Mouse (Mus musculus): ENCODE measurements around the gene Dnah7a. TPM values are rescaled to one million over a fixed set of nuclear protein-coding genes. Genes with fewer than 3 reads are reported as not detected.
"Not testable (repeated sequence)": the region's sequence is repeated elsewhere in the genome, so short reads cannot be mapped to it uniquely, and the experiment has no call there.

Dnah7a gene
- polyA plus RNA-seq, 1 experiment from 2014 or later, result not detected

DNA sequence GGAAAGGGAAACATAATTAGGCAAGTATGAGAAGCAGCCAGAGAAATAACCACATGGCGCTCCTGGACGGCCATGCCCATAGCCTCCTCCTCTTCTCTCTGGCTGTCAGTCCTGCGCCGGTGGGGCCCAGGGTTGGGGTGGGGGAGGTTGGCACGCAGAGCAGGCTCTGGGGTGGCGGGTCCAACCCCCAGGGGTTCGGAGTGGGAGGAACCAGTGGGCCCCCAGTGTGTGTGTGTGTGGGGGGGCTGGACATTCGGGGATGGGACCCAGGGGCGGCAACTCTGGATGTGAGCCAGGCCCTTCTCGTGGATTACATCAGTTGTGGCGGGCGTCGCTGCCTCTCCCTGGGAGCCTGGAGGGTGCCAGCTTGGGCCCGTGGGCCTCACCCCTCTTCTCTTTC is 317.8 kb downstream of the Dnah7a start:
- TF ChIP-seq EP300 (IDR thresholded peaks at IDR 0.05; ENCODE audit: low read depth), result no peak
- TF ChIP-seq CTCF (IDR thresholded peaks at IDR 0.05; ENCODE audit: low read depth), result no peak
- H3K4me2 ChIP-seq (ENCODE audit: low read depth, low read length), result no peak overlapping the region
- H3K27ac ChIP-seq (ENCODE audit: low read depth), result no peak overlapping the region
- H3K36me3 ChIP-seq (replicated peaks; ENCODE audit: insufficient read depth, low read length), result no peaks in the 10 kb centered on the region
- no peak overlapping the region for H3K9ac ChIP-seq (replicated peaks)
- peaks cover 2% of the 10 kb centered on the region; the same call in 1 of the 2 replicates for H3K9me3 ChIP-seq (ENCODE audit: low read length)
- no peak for ATAC-seq
- WGBS (ENCODE audit: insufficient replicate concordance), result 94% methylated on average over 7 of the region's 14 CpGs
- no peak for DNase-seq
- H3K27me3 ChIP-seq (ENCODE audit: insufficient read depth, low read length), result no peaks in the 10 kb centered on the region
- no peaks in the 10 kb centered on the region for H3K4me1 ChIP-seq (ENCODE audit: insufficient read depth)
- H3K4me3 ChIP-seq (ENCODE audit: low read depth, low read length), result no peak overlapping the region

DNA sequence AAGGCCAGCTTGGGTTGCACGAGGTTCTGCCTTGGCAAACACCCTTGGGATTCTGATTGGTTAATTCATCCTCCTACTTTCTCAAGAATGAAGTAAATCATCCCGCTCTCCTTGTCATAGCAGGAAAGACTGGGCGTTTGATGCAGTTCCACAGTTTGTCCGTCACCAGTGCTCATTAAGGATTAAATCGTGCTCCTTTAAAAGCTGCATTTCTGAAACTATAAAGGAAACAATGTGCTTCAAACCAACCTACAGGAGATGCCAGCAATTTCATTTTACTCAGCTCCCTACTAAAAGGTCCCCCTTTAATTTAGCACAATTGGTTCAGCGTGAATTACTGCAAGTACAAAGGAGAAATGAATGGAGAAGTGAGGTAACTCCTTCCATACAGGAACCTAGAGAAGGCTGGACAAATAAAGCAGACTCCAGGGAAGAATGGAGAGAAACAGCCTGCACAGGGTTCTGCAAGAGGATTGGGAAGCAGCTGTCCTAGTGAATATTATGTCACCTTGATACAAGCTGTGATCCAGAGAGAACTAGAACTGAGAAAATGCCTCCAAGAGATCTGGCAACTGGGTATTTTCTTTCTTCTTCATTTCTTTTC is 322.4 kb downstream of the Dnah7a start:
- H3K9me3 ChIP-seq (ENCODE audit: low read length), result no peaks in the 10 kb centered on the region
- no peaks in the 10 kb centered on the region for H3K27me3 ChIP-seq (ENCODE audit: insufficient read depth, low read length)
- H3K9ac ChIP-seq (replicated peaks), result no peak overlapping the region
- no peaks in the 10 kb centered on the region for H3K36me3 ChIP-seq (replicated peaks; ENCODE audit: insufficient read depth, low read length)
- ATAC-seq (no peak), DNase-seq (no peak)
- TF ChIP-seq CTCF (IDR thresholded peaks at IDR 0.05; ENCODE audit: low read depth) (no peak), EP300 (IDR thresholded peaks at IDR 0.05; ENCODE audit: low read depth) (no peak)
- no peak overlapping the region for H3K27ac ChIP-seq (ENCODE audit: low read depth)
- no peaks in the 10 kb centered on the region for H3K4me1 ChIP-seq (ENCODE audit: insufficient read depth)
- WGBS (ENCODE audit: insufficient replicate concordance), result 72% methylated on average over 6 of the region's 6 CpGs
- no peak overlapping the region for H3K4me2 ChIP-seq (ENCODE audit: low read depth, low read length)
- no peak overlapping the region for H3K4me3 ChIP-seq (ENCODE audit: low read depth, low read length)

DNA sequence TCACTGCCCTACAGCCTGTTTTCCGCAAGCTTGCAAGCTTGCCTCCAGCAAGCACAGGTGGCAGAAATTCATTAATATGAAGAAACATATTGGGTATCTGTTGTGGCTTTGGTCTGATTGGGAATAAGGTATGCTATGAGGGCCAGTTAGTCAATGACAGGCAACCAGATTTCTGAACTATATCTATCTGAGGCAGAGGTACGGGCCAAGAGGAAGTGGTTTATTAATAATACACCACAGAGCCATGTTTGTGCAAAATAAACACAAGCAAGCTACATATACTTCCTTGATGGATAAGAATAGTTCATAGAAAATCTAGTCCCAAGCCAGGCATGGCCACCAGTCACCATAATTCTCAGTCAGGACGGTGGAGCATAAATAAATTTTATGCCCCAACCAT is 328.9 kb downstream of the Dnah7a start:
- H3K36me3 ChIP-seq (replicated peaks; ENCODE audit: insufficient read depth, low read length), result no peaks in the 10 kb centered on the region

DNA sequence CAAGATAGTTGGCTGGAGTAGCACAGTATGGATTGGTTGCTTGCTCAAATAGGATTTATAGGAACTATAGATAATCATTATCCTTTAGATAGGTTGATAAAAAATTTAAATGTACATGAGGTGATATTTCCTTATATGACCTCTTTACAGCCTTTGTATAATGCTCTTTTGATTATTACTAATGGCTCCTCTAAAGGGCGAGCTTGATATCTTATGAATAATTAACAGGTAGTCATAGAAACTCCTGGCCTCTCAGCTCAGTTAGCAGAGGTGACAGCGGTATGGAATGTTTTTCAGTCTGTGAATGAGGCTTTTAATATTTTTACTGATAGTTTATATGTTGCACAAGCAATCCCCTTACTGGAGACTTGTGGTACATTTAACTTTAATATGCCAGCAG is 330.6 kb downstream of the Dnah7a start:
- H3K4me3 ChIP-seq (ENCODE audit: low read depth, low read length); H3K4me1 ChIP-seq (ENCODE audit: insufficient read depth); H3K36me3 ChIP-seq (replicated peaks; ENCODE audit: insufficient read depth, low read length); ATAC-seq; DNase-seq; H3K27me3 ChIP-seq (ENCODE audit: insufficient read depth, low read length); H3K4me2 ChIP-seq (ENCODE audit: low read depth, low read length); H3K27ac ChIP-seq (ENCODE audit: low read depth); H3K9me3 ChIP-seq (ENCODE audit: low read length); H3K9ac ChIP-seq (replicated peaks): not testable (repeated sequence)
- WGBS (ENCODE audit: insufficient replicate concordance), result 83% methylated on average over 2 of the region's 2 CpGs

More for the DNA sequence above, 328.9 kb downstream of the Dnah7a start:
- Histone ChIP-seq H3K9me3 (ENCODE audit: low read length) (no peaks in the 10 kb centered on the region), H3K4me2 (ENCODE audit: low read depth, low read length) (no peak overlapping the region), H3K4me3 (ENCODE audit: low read depth, low read length) (no peak overlapping the region), H3K9ac (replicated peaks) (no peak overlapping the region), H3K27ac (ENCODE audit: low read depth) (no peak overlapping the region), H3K4me1 (ENCODE audit: insufficient read depth) (no peaks in the 10 kb centered on the region), H3K27me3 (ENCODE audit: insufficient read depth, low read length) (no peaks in the 10 kb centered on the region)
- ATAC-seq, result no peak
- no peak for DNase-seq
- 59% methylated on average over 3 of the region's 3 CpGs for WGBS (ENCODE audit: insufficient replicate concordance)
- no peak for TF ChIP-seq EP300 (IDR thresholded peaks at IDR 0.05; ENCODE audit: low read depth)
- no peak for TF ChIP-seq CTCF (IDR thresholded peaks at IDR 0.05; ENCODE audit: low read depth)

DNA sequence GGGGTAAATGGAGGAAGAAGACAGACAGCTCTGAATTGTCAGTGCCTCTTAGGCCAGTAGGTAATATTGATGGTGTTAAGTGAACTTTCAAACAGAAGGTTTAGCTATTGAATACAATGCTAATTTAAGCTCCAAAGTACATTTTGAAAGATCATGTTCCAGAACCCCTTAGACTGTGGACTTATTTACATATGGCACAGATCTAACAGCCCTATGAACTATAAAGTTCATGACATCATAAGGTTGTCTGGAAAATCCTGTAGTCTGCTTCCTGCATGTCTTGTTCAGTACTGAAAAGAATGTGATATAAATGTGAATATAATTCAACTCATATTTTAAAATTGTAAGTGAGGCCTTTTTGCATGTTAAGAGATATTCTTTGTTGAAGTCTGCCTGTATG is 347.6 kb downstream of the Dnah7a start:
- ATAC-seq, result peak; percentile 25; the same call in 1 of the 2 replicates
- no peak for TF ChIP-seq EP300 (IDR thresholded peaks at IDR 0.05; ENCODE audit: low read depth)
- no peak for TF ChIP-seq CTCF (IDR thresholded peaks at IDR 0.05; ENCODE audit: low read depth)
- DNase-seq, result no peak

DNA sequence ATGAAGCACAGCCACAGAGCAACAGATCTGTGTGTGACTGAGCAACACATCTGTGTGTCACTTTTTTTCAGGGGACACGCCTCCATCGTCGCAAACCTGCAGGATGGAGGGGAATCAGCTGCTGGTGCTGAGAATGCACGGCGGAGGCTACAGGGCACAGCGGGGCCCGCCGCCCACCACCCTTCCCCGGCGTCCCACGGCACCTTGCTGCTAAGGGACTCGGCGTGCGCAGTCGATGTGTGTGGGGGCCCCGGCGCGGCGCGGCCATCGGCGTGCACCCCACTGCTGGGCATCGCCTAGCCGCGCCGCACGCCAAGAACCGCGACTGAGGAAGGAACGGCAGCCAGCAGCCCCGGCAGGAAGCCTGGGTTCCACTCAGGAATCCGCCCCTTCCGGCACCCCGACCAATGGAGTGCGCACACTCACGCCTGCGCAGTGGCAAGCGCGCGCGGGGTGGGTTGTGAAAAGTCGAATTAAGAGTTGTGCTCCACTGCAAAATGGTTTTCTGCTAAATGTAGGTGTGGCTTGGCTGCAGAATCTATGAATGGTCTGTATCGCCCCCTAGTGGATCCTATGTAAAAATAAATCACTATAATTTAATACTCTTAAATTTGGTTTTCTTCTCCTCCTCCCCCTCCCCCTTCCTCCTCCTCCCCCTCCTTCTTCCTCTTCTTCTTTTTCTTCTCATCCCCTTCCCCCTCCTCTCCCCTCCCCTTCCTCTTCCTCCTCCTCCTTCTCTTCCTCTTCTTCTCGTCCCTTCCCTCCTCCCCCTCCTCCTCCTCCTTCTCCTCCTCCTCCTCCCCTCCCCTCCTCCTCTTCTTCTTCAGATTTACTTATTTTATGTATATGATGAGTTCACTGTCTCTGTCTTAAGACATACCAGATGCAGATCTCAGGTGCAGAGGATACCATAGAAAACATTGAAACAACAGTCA is 354.0 kb downstream of the Dnah7a start, which contains the start of the genes Asdurf, Gm28551 and Asnsd1:
Asdurf (minus strand) TSS at position 293 of the 935 bp plus-strand sequence.
Gm28551 (minus strand) TSS at position 341 of the 935 bp plus-strand sequence.
Asnsd1 (minus strand) TSS at position 426 of the 935 bp plus-strand sequence.
- no peaks in the 10 kb centered on the region for H3K9me3 ChIP-seq (ENCODE audit: low read length)
- H3K27ac ChIP-seq (ENCODE audit: low read depth), result peak within 1 kb of the TSS; percentile 90
- DNase-seq, result peak; percentile 98
- peaks cover 7% of the 10 kb centered on the region for H3K36me3 ChIP-seq (replicated peaks; ENCODE audit: insufficient read depth, low read length)
- TF ChIP-seq EP300 (IDR thresholded peaks at IDR 0.05; ENCODE audit: low read depth) (no peak), CTCF (IDR thresholded peaks at IDR 0.05; ENCODE audit: low read depth) (peak; percentile 71)
- H3K9ac ChIP-seq (replicated peaks), result peak within 1 kb of the TSS; percentile 79
- no peaks in the 10 kb centered on the region for H3K4me1 ChIP-seq (ENCODE audit: insufficient read depth)
- H3K27me3 ChIP-seq (ENCODE audit: insufficient read depth, low read length), result no peaks in the 10 kb centered on the region
- 0% methylated on average over 40 of the region's 44 CpGs for WGBS (ENCODE audit: insufficient replicate concordance)
- H3K4me2 ChIP-seq (ENCODE audit: low read depth, low read length), result peak within 1 kb of the TSS; percentile 70
- peak within 1 kb of the TSS; percentile 92 for H3K4me3 ChIP-seq (ENCODE audit: low read depth, low read length)
- ATAC-seq, result peak; percentile 100

More for the DNA sequence above, 347.6 kb downstream of the Dnah7a start:
- Histone ChIP-seq H3K4me1 (ENCODE audit: insufficient read depth) (no peaks in the 10 kb centered on the region), H3K9ac (replicated peaks) (no peak overlapping the region), H3K4me3 (ENCODE audit: low read depth, low read length) (no peak overlapping the region), H3K4me2 (ENCODE audit: low read depth, low read length) (no peak overlapping the region), H3K9me3 (ENCODE audit: low read length) (no peaks in the 10 kb centered on the region), H3K36me3 (replicated peaks; ENCODE audit: insufficient read depth, low read length) (no peaks in the 10 kb centered on the region), H3K27ac (ENCODE audit: low read depth) (no peak overlapping the region), H3K27me3 (ENCODE audit: insufficient read depth, low read length) (no peaks in the 10 kb centered on the region)

Small RNA genes lying within 50 kb of the gene (microRNA-seq; reads per million reads assigned to microRNA genes)
- gene Gm25240, result not detected

Other genes starting within 250 kb of the Dnah7a start
- gene Stk17b, start 78.4 kb upstream of the Dnah7a start, polyA plus RNA-seq (2015; fragmentation: Nextera tagmentation; extraction: Ambion mirVana), result 13.3 and 14.0 TPM in 2 replicates